Mouse (Mus musculus) heart, adult 2 months (tissue): ENCODE data around the gene Slc35f6. TPM values are rescaled to one million over a fixed set of nuclear protein-coding genes. Genes with fewer than 3 reads are reported as not detected.

Source experiments
- DNase-seq, 2 experiments: peaks; one replicate each; pipeline ENCODE4 v3.0.0; 2021
- H3K27ac ChIP-seq: fragments of 200-600 bp; 2 replicates; pipeline ENCODE4 v1.8.1; 2022
- H3K27me3 ChIP-seq: fragments of 200-500 bp; 2 replicates; pipeline ENCODE4 v1.6.1; 2012; ENCODE audit warnings: mild to moderate bottlenecking, low read length, inconsistent platforms, mixed read lengths; ENCODE audit not compliant: control insufficient read depth, insufficient read depth
- H3K36me3 ChIP-seq: fragments of 200-500 bp; 2 replicates; pipeline ENCODE4 v1.6.1; 2012; ENCODE audit warnings: low read length, inconsistent platforms; ENCODE audit not compliant: control insufficient read depth, insufficient read depth
- H3K4me1 ChIP-seq: fragments of 200-500 bp; 2 replicates; pipeline ENCODE4 v1.6.1; 2011; ENCODE audit warnings: low read length; ENCODE audit not compliant: control insufficient read depth, insufficient read depth
- H3K4me3 ChIP-seq: fragments of 200-600 bp; 2 replicates; pipeline ENCODE4 v1.8.1; 2022
- H3K79me2 ChIP-seq: fragments of 200-500 bp; replicated peaks from 2 replicates; pipeline ENCODE4 v1.6.1; 2012; ENCODE audit warnings: mild to moderate bottlenecking, inconsistent platforms, low read length, moderate library complexity, mixed read lengths; ENCODE audit not compliant: control insufficient read depth, insufficient read depth
- H3K9ac ChIP-seq: fragments of 200-500 bp; 2 replicates; pipeline ENCODE4 v1.6.1; 2012; ENCODE audit warnings: low read depth, mild to moderate bottlenecking, control low read depth, inconsistent platforms, low read length, mixed read lengths
- CTCF ChIP-seq: fragments of 200-600 bp; IDR thresholded peaks from 2 replicates; pipeline ENCODE4 v1.8.1; 2022; ENCODE audit warnings: antibody characterized with exemption, mild to moderate bottlenecking, moderate library complexity
- EP300 ChIP-seq: fragments of 200-500 bp; IDR thresholded peaks from 2 replicates; pipeline ENCODE4 v1.6.1; 2011; ENCODE audit warnings: low read depth, low read length, control low read depth; ENCODE audit not compliant: insufficient read depth
- POLR2A ChIP-seq: fragments of 200-500 bp; IDR thresholded peaks from 2 replicates; pipeline ENCODE4 v1.6.1; 2011; ENCODE audit warnings: mild to moderate bottlenecking, low read depth, low read length, control low read depth; ENCODE audit not compliant: insufficient read depth
- WGBS: fragments of 180-500 bp; shearing (Covaris S2); methylation state at CpG from one replicate; pipeline ENCODE4 v1.1.7; 2018; 5-methylcytosine and 5-hydroxymethylcytosine counted together
- intact Hi-C: fragments of 180-260 bp; cut with DNase I; formaldehyde crosslinking; loops from one replicate; pipeline ENCODE4 v1.15.1; 2025
- polyA plus RNA-seq: library from polyadenylated mRNA; depleted of rRNA; stranded (reverse); fragments of >200 nt; gene quantifications from 2 replicates; pipeline ENCODE4 v1.2.3, GENCODE M21; 2012
- total RNA-seq, 2 experiments: library from RNA; stranded (reverse); gene quantifications; 2 replicates each; pipeline ENCODE4 v1.2.3; 2021

Slc35f6 gene
- total and polyA plus RNA-seq, 3 experiments: 47.2 to 119 (median 49.9) TPM

DNA sequence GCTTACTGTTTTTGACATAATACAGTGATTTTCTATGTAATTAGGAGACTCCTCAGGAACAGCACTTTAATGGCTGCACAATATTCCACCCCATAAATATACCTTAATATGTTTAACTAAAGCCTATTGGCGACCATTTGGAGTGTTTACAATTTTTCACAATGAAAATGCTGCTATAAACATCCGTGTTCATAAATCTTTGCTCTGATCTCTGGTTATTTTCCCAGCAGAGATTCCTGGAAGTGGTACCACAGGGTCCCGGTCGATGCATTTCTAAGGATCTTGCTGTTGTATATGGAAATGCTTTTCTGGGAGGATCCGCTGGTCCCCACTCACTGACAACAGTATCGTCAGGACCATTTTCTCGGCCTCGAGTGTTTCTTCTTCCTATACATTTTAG lies 34.5 kb upstream of the Slc35f6 start:
- no peak for TF ChIP-seq EP300
- TF ChIP-seq CTCF: no peak
- TF ChIP-seq POLR2A: no peak
- H3K9ac ChIP-seq: no peak overlapping the region
- WGBS: 87% methylated on average over 8 of the region's 8 CpGs
- H3K27me3 ChIP-seq: no peaks in the 10 kb centered on the region
- H3K79me2 ChIP-seq: no peaks in the 10 kb centered on the region
- H3K27ac ChIP-seq: peak overlapping the region; percentile 87
- H3K36me3 ChIP-seq: peaks cover 4% of the 10 kb centered on the region; the same call in 1 of the 2 replicates
- intact Hi-C loops: no loop called here
- H3K4me1 ChIP-seq: peaks cover 13% of the 10 kb centered on the region
- H3K4me3 ChIP-seq: no peak overlapping the region
- DNase-seq: no peak

DNA sequence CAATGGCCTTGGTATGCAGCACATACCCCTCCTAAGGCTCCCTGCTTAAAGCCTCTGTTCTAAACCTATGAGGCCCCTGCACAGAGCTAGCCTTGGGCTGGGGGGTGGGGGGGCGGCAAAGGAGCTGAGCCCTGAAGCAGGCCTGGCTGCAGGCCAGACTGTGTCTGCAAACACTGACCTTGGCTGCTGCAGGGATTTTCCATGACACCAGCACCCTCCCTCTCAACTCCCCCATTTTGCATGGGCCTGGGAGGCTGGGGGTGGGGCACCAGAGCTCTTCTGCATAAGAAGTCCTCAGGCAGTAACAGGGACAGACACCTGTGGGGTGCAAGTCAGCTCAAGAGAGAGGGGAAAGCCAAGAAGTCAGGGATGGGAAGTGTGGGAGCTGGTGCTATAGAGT lies 33.5 kb upstream of the Slc35f6 start:
- Histone ChIP-seq H3K4me1 (peaks cover 13% of the 10 kb centered on the region), H3K4me3 (no peak overlapping the region), H3K27ac (peak overlapping the region; percentile 87), H3K79me2 (no peaks in the 10 kb centered on the region), H3K9ac (peak overlapping the region; percentile 45; the same call in 1 of the 2 replicates), H3K36me3 (peaks cover 4% of the 10 kb centered on the region; the same call in 1 of the 2 replicates), H3K27me3 (no peaks in the 10 kb centered on the region)
- DNase-seq: peak; percentile 75 to 81
- no peak for TF ChIP-seq CTCF
- 0 out of 2 replicates have a peak, but pooled peaks have one; percentile 27 for TF ChIP-seq POLR2A
- peak; percentile 64; the same call in 1 of the 2 replicates for TF ChIP-seq EP300
- WGBS: 7% methylated on average over 1 of the region's 1 CpGs
- intact Hi-C loops: no loop called here

DNA sequence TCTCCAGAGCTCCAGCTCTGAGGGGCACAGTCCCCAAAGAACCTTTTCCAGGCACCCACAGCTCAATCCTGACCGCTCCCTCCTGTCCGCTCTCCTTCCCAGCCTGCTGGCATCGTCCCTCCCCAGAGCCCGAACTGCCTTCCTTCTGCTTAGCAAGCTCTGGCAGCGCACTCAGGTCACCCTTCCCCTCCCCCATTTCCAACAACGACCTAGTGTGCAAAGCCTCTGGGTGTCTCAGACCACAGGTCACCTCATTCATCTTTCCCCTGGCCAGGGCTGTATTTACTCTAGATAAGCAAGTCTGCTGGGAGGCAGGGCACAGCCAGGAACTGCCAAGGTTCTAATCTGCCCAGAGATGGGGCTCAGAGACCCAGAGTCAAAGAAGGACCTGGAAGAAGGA lies 32.3 kb upstream of the Slc35f6 start:
- H3K79me2 ChIP-seq: no peaks in the 10 kb centered on the region
- intact Hi-C loops: loop anchor here (5.0 kb wide), 1 partner anchor 38 kb away; no protein-coding TSS in a partner anchor
- H3K36me3 ChIP-seq: peaks cover 4% of the 10 kb centered on the region; the same call in 1 of the 2 replicates
- peak; percentile 44; the same call in 1 of the 2 replicates for TF ChIP-seq EP300
- no peak for TF ChIP-seq CTCF
- TF ChIP-seq POLR2A: 0 out of 2 replicates have a peak, but pooled peaks have one; percentile 11
- no peaks in the 10 kb centered on the region for H3K27me3 ChIP-seq
- peak overlapping the region; percentile 87 for H3K27ac ChIP-seq
- no peak overlapping the region for H3K4me3 ChIP-seq
- peaks cover 13% of the 10 kb centered on the region for H3K4me1 ChIP-seq
- peak in 1 of 2 experiments; percentile 62 for DNase-seq
- peak overlapping the region; percentile 5; the same call in 1 of the 2 replicates for H3K9ac ChIP-seq
- WGBS: 28% methylated on average over 6 of the region's 6 CpGs

DNA sequence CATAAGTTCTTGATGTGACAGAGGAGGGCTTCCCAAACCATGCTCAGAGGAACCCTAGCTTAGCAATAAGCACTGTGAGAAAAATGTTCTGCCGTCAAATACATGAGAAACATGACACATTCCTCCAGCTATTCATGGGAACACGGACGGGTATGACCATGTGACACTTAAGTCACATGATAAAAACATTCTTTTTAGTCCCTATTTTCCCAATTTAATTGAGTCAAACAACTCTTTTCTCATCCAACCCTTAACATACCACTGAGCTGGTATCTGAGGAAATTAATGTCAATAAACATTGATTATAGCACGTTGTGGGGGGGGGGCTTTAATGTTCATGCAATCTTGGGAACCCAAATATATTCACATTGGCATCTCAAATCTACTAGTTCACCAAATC lies 31.9 kb upstream of the Slc35f6 start:
- intact Hi-C loops: loop anchor here (5.0 kb wide), 1 partner anchor 39 kb away; no protein-coding TSS in a partner anchor

DNA sequence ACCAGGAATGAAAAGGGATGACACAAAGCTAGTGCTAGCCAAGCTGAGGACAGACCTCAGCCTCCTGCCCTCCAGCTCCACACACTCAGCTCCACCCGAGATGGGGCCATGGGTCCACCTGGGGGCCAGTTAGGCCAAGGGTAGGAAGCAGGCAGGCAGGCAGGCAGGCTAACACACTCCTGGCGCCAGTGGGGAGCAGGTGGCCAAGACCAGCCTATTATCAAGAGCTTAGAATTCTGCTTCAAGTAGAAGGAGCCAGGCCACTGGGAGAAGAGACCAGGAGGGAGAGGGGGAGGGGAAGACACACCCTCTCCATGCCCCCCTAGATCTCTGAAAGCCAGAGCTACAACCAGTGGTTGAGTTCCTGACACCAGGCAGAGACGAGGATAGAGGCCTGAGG lies 31.1 kb upstream of the Slc35f6 start:
- Histone ChIP-seq H3K79me2 (no peaks in the 10 kb centered on the region), H3K36me3 (peaks cover 4% of the 10 kb centered on the region; the same call in 1 of the 2 replicates), H3K4me3 (no peak overlapping the region), H3K4me1 (peaks cover 13% of the 10 kb centered on the region), H3K27ac (peak overlapping the region; percentile 87), H3K27me3 (no peaks in the 10 kb centered on the region), H3K9ac (no peak overlapping the region)
- no peak for DNase-seq
- intact Hi-C loops: loop anchor here (5.0 kb wide), 1 partner anchor 39 kb away; no protein-coding TSS in a partner anchor
- WGBS: 37% methylated on average over 3 of the region's 3 CpGs
- TF ChIP-seq EP300 (no peak), POLR2A (no peak), CTCF (no peak)

More for the DNA sequence above, 31.9 kb upstream of the Slc35f6 start:
- no peaks in the 10 kb centered on the region for H3K27me3 ChIP-seq
- WGBS: 42% methylated on average over 4 of the region's 4 CpGs
- H3K36me3 ChIP-seq: peaks cover 4% of the 10 kb centered on the region; the same call in 1 of the 2 replicates
- H3K9ac ChIP-seq: no peak overlapping the region
- DNase-seq: no peak
- TF ChIP-seq POLR2A (no peak), EP300 (no peak), CTCF (no peak)
- peak overlapping the region; percentile 87 for H3K27ac ChIP-seq
- no peak overlapping the region for H3K4me3 ChIP-seq
- no peaks in the 10 kb centered on the region for H3K79me2 ChIP-seq
- H3K4me1 ChIP-seq: peaks cover 13% of the 10 kb centered on the region

DNA sequence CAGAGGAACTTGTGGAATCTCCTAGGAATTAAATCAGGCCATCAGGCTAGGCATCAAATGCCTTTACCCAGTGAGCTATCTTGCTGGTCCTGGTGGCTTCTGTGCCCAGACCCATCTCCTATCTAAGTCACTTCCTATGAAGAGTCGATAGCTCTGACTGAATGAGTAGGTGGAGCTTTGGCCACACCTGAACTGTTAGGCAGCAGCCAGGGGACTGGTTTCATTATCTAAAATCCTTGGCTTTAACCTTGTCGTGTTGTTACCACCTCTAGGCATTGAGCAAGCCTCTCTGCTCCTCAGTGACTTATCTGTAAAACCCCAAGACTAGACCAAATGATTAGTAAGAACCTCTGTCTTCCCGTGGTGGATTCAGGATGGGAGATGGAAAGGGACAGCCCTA lies 30.4 kb upstream of the Slc35f6 start:
- peaks cover 4% of the 10 kb centered on the region; the same call in 1 of the 2 replicates for H3K36me3 ChIP-seq
- H3K27ac ChIP-seq: peak overlapping the region; percentile 87
- intact Hi-C loops: loop anchor here (5.0 kb wide), 1 partner anchor 40 kb away; no protein-coding TSS in a partner anchor
- H3K79me2 ChIP-seq: no peaks in the 10 kb centered on the region
- peaks cover 13% of the 10 kb centered on the region for H3K4me1 ChIP-seq
- DNase-seq: no peak
- 6% methylated on average over 3 of the region's 3 CpGs for WGBS
- H3K4me3 ChIP-seq: no peak overlapping the region
- H3K9ac ChIP-seq: no peak overlapping the region; the same call in 1 of the 2 replicates
- TF ChIP-seq CTCF (no peak), POLR2A (no peak), EP300 (no peak)
- peaks cover 2% of the 10 kb centered on the region; the same call in 1 of the 2 replicates for H3K27me3 ChIP-seq
